Mouse (Mus musculus) forebrain, embryonic 11.5 days (tissue): ENCODE data around the gene Mllt3. TPM values are rescaled to one million over a fixed set of nuclear protein-coding genes. Genes with fewer than 3 reads are reported as not detected.

Experiments used
- ATAC-seq: fragments of 200-750 bp; cut with Nextera tagmentation; replicated peaks from 2 replicates; pipeline ENCODE4 v1.8.0; 2017; ENCODE audit warnings: moderate TSS enrichment; ENCODE audit not compliant: low FRiP score
- DNase-seq: peaks from one replicate; pipeline ENCODE4 v3.0.0-alpha.2; 2017; ENCODE audit warnings: low spot score
- H3K27ac ChIP-seq: fragments of 300-500 bp; sonication (generic); 2 replicates; pipeline ENCODE4 v1.5.1; 2014; ENCODE audit warnings: low read depth, low read length
- H3K27me3 ChIP-seq: fragments of 300-500 bp; sonication (generic); 2 replicates; pipeline ENCODE4 v1.6.1; 2014; ENCODE audit warnings: mild to moderate bottlenecking, low read length, mixed read lengths; ENCODE audit not compliant: control insufficient read depth, insufficient read depth
- H3K36me3 ChIP-seq: fragments of 300-500 bp; sonication (generic); 2 replicates; pipeline ENCODE4 v1.6.1; 2014; ENCODE audit warnings: mild to moderate bottlenecking, low read length, moderate library complexity, mixed read lengths; ENCODE audit not compliant: control insufficient read depth, insufficient read depth
- H3K4me1 ChIP-seq: fragments of 300-500 bp; sonication (generic); replicated peaks from 2 replicates; pipeline ENCODE4 v1.6.1; 2014; ENCODE audit warnings: low read length, mixed read lengths; ENCODE audit not compliant: control insufficient read depth, insufficient read depth
- H3K4me2 ChIP-seq: fragments of 300-500 bp; sonication (generic); 2 replicates; pipeline ENCODE4 v1.6.1; 2014; ENCODE audit warnings: low read depth, mild to moderate bottlenecking, low read length, moderate library complexity, mixed read lengths; ENCODE audit not compliant: severe bottlenecking
- H3K4me3 ChIP-seq: fragments of 300-500 bp; sonication (generic); 2 replicates; pipeline ENCODE4 v1.5.1; 2014; ENCODE audit warnings: low read depth, low read length
- H3K9ac ChIP-seq: fragments of 300-500 bp; sonication (generic); 2 replicates; pipeline ENCODE4 v1.6.1; 2014; ENCODE audit warnings: low read length
- H3K9me3 ChIP-seq: fragments of 300-500 bp; sonication (generic); 2 replicates; pipeline ENCODE4 v1.6.1; 2016; ENCODE audit warnings: low read length, mixed read lengths; ENCODE audit not compliant: control insufficient read depth
- WGBS: fragments of 180-500 bp; shearing (Covaris S2); extraction: QIAGEN DNeasy Blood & Tissue Kit; methylation state at CpG from one replicate; pipeline ENCODE4 v1.1.7; 2014; 5-methylcytosine and 5-hydroxymethylcytosine counted together
- polyA plus RNA-seq: library from polyadenylated mRNA; unstranded; fragments of >200 nt; fragmentation: Nextera tagmentation; extraction: Ambion mirVana; gene quantifications from 2 replicates; pipeline ENCODE4 v1.2.1, GENCODE M21; 2014

Gene Mllt3
- polyA plus RNA-seq, 1 experiment from 2014 or later, result 70.8 TPM

DNA sequence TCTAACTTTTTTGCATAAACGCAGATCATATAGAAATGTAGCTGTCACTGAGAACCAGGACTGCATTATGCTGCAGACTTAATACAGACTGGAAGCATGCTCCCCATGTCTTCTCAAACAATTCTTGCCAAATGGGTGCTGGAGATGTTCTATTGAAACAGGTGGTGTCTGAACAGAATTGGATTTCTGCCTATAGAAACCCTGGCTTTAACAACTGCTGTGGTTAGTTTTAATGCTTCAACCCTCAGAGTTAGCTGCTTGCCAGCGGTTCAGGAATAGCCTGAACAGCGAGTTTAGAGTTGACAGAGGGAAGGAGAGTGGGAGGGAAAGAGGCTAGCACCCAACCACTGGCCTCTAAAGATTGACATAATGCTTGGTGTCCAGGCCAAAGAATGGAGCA, 166.6 kb downstream of the Mllt3 start:
- Histone ChIP-seq H3K4me3 (no peak overlapping the region), H3K27me3 (no peaks in the 10 kb centered on the region), H3K27ac (no peak overlapping the region), H3K4me2 (no peak overlapping the region), H3K4me1 (no peaks in the 10 kb centered on the region), H3K9me3 (no peaks in the 10 kb centered on the region), H3K36me3 (no peaks in the 10 kb centered on the region), H3K9ac (no peak overlapping the region)
- 89% methylated on average over 3 of the region's 3 CpGs for WGBS
- DNase-seq, result no peak
- ATAC-seq, result no peak

DNA sequence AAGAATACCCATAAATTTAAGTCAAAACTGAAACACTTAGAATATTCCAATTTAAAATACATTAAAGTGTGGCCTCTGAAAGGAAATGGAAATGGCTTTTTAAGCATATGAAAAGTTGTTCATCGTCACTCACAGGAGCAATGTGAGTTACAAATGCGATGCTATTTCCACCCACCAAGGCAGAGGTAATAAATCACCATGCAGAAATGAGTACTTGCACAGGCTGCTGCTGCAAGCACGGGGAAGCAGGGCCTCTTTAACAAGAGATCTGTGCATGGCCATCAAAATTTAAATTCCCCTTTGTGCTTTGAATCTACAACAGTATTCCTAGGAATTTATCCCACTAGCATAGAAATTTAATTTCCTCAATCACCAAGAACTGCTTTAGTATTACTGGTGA, 167.3 kb downstream of the Mllt3 start:
- ATAC-seq, result no peak
- Histone ChIP-seq H3K27me3 (no peaks in the 10 kb centered on the region), H3K9me3 (no peaks in the 10 kb centered on the region), H3K27ac (no peak overlapping the region), H3K9ac (no peak overlapping the region), H3K4me3 (no peak overlapping the region), H3K36me3 (no peaks in the 10 kb centered on the region), H3K4me1 (no peaks in the 10 kb centered on the region), H3K4me2 (no peak overlapping the region)
- WGBS, result 79% methylated on average over 3 of the region's 3 CpGs
- no peak for DNase-seq

DNA sequence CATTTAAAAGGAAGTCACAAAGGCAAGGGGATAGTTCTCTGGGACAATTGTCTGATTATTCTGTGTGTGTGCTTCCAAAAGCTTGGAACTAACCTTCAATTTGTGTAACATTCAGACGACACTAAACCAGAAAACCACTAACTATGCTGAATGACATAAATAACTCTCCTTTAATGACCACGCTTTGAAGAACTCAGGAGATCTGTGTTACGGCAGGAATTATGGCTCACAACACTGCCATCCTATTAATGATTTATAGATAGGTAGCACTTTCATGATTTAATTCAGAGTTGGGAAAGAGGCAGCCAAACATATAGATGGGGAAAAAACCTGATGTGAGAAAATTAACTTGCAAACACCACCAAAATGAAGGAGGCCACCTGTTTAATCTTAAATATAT, 168.1 kb downstream of the Mllt3 start:
- DNase-seq (no peak), ATAC-seq (no peak)
- Histone ChIP-seq H3K4me1 (no peaks in the 10 kb centered on the region), H3K9me3 (no peaks in the 10 kb centered on the region), H3K27me3 (no peaks in the 10 kb centered on the region), H3K27ac (no peak overlapping the region), H3K36me3 (no peaks in the 10 kb centered on the region), H3K4me2 (no peak overlapping the region), H3K4me3 (no peak overlapping the region), H3K9ac (no peak overlapping the region)
- 81% methylated on average over 3 of the region's 3 CpGs for WGBS

DNA sequence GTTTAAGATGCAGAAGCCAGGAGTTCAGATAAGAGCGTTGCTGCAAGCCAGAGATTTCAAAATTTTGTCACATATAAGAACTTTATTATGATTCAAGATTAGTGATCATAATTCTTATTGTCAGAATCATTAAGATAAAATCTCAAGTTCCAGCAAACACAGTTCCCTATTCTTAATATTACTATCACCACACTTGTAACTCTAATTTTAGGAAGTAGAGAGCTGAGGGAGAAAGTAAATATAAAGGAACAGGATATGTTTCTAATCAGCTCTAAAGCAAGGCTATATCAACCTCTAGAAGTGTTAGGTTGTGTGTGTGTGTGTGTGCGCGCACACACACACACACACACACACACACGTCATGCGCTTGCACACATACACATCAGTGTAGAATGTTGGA, 170.0 kb downstream of the Mllt3 start:
- H3K27me3 ChIP-seq, result no peaks in the 10 kb centered on the region
- H3K4me3 ChIP-seq, result no peak overlapping the region
- H3K9ac ChIP-seq, result no peak overlapping the region
- no peak overlapping the region for H3K27ac ChIP-seq
- WGBS, result 92% methylated on average over 5 of the region's 5 CpGs
- no peaks in the 10 kb centered on the region for H3K36me3 ChIP-seq
- no peak for ATAC-seq
- H3K9me3 ChIP-seq, result no peaks in the 10 kb centered on the region
- DNase-seq, result no peak
- H3K4me2 ChIP-seq, result no peak overlapping the region
- no peaks in the 10 kb centered on the region for H3K4me1 ChIP-seq

DNA sequence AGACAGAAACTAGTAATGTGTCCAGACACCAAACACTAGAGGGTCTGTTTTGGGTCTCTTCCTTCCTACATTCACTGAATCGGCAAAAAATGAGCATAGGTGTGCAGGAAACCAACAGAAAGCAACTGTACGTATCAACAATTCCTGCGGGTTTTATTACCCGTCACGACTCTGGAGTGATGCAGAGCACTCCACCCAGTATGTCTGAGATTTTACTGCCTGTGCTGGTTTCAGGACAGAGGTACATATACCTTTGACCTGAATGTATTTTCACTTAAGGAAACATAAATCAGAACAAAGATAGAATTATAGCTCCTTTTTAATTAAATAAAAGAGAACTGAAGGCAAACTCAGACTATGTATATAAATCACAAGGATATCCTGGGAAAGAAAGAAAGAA, 172.4 kb downstream of the Mllt3 start:
- no peaks in the 10 kb centered on the region for H3K9me3 ChIP-seq
- H3K27ac ChIP-seq, result no peak overlapping the region
- H3K4me3 ChIP-seq, result no peak overlapping the region
- H3K9ac ChIP-seq, result no peak overlapping the region
- 95% methylated on average over 5 of the region's 5 CpGs for WGBS
- no peaks in the 10 kb centered on the region for H3K27me3 ChIP-seq
- no peaks in the 10 kb centered on the region for H3K36me3 ChIP-seq
- H3K4me2 ChIP-seq, result no peak overlapping the region
- H3K4me1 ChIP-seq, result no peaks in the 10 kb centered on the region
- no peak for DNase-seq
- no peak for ATAC-seq

DNA sequence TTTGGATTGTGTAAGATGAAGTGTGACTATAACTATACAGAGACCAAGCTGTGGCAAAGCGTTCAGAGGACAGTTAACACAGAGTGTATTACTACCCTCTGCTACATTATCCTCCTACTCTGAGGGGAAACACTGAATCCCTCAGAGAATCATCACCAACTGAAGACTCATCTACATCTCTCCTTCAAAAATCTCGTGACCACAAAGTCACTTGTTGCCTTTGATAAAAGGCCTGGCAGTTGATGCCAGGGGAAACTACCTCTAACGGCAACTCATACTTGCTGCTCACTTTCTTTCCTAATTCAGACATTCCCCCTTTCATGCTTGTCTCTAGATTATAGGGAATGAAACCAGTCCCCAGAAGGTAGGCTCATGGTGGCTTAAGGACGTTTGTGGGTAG, 174.0 kb downstream of the Mllt3 start:
- Histone ChIP-seq H3K4me1 (no peaks in the 10 kb centered on the region), H3K36me3 (no peaks in the 10 kb centered on the region), H3K9me3 (no peaks in the 10 kb centered on the region), H3K4me2 (no peak overlapping the region), H3K9ac (no peak overlapping the region), H3K4me3 (no peak overlapping the region), H3K27ac (no peak overlapping the region), H3K27me3 (no peaks in the 10 kb centered on the region)
- ATAC-seq (no peak), DNase-seq (no peak)
- WGBS, result 87% methylated on average over 4 of the region's 4 CpGs

DNA sequence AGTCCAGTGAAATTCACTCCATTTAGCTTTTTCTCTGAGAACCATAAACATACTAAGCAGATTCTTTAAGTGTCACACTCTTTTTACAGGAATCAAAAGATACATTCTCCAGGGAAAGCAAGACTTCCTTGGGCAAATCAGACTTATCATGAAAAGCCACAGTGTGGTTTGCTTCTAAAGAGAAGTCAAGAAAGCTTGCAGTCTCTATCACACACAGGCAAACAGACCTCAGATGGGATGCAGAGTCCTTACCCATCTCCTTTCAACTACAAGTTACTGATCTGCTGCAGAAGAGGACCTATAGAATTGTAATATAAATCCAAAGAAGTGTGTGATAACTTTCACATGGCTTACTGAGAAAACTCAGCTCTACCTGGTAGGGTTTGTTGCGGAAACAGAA, 175.2 kb downstream of the Mllt3 start:
- Histone ChIP-seq H3K4me2 (no peak overlapping the region), H3K36me3 (no peaks in the 10 kb centered on the region), H3K4me1 (no peaks in the 10 kb centered on the region), H3K4me3 (no peak overlapping the region), H3K27me3 (no peaks in the 10 kb centered on the region), H3K27ac (no peak overlapping the region), H3K9ac (no peak overlapping the region), H3K9me3 (no peaks in the 10 kb centered on the region)
- ATAC-seq (no peak), DNase-seq (no peak)
- WGBS, result 98% methylated on average over 1 of the region's 1 CpGs

DNA sequence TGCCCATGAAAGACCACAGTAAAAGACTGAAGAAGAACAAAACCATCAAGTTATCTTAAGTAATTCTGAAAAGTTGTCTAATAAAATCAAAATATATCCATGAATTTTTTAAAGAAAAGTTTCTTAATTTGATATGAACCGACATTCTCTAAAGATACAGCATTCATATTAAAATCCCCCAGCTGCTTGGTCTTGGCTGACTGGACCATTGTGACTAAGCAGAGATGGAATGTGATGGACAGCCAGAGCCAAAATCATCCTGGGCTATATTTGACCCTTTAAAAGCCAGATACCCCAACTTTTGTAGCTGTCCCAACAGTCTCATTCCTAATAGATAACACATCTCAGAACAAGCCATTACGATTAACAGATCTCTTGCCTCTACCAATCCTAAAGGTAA, 180.7 kb downstream of the Mllt3 start:
- 96% methylated on average over 2 of the region's 2 CpGs for WGBS
- ATAC-seq (no peak), DNase-seq (no peak)
- Histone ChIP-seq H3K27me3 (no peaks in the 10 kb centered on the region), H3K36me3 (no peaks in the 10 kb centered on the region), H3K4me3 (no peak overlapping the region), H3K4me1 (no peaks in the 10 kb centered on the region), H3K4me2 (no peak overlapping the region), H3K27ac (no peak overlapping the region), H3K9me3 (no peaks in the 10 kb centered on the region), H3K9ac (no peak overlapping the region)

DNA sequence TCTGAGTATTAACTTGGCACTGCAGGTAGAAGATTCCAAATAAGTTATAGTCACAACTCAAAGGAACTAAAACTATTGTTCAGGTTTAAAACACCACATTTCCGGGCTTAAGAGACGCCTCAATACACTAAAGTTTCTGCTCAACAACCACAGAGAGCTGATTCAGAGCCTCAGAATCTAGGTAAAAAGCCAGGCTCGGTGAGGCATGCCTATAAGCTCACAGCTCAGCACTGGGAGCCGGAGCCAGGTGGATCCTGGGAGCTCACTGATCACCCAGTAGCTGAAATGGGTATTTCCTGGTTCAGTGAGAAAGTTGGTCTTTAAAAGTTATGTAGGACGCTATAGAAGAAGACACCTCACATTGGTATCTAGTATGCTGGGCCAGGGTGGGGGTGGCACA, 183.1 kb downstream of the Mllt3 start:
- DNase-seq (no peak), ATAC-seq (no peak)
- H3K4me3 ChIP-seq, result no peak overlapping the region
- H3K9me3 ChIP-seq, result no peaks in the 10 kb centered on the region
- no peaks in the 10 kb centered on the region for H3K36me3 ChIP-seq
- no peak overlapping the region for H3K4me2 ChIP-seq
- no peaks in the 10 kb centered on the region for H3K27me3 ChIP-seq
- no peaks in the 10 kb centered on the region for H3K4me1 ChIP-seq
- H3K27ac ChIP-seq, result no peak overlapping the region
- no peak overlapping the region for H3K9ac ChIP-seq
- 78% methylated on average over 5 of the region's 5 CpGs for WGBS
